Mouse (Mus musculus) heart, postnatal 36 days (tissue): Measurements from ENCODE around the gene Ifitm7. TPM values are rescaled to one million over a fixed set of nuclear protein-coding genes. Genes with fewer than 3 reads are reported as not detected.

ENCODE experiments used
- DNase-seq, 2 experiments: peaks; one replicate each; pipeline ENCODE4 v3.0.0; 2021 to 2022
- intact Hi-C: fragments of 180-260 bp; cut with DNase I; formaldehyde crosslinking; loops from one replicate; pipeline ENCODE4 v1.15.1; 2025
- total RNA-seq, 2 experiments: library from RNA; stranded (reverse); gene quantifications; 2 replicates each; pipeline ENCODE4 v1.2.3; 2021

Gene Ifitm7
- total RNA-seq, result not detected

GRCm38 (mm10) chr16:13986574-13987478 is at the start of gene Ifitm7, which contains the start of gene 2900011O08Rik:
TSS of gene Ifitm7 (minus strand) at chr16:13986888.
TSS of gene 2900011O08Rik (plus strand) at chr16:13986604.
- intact Hi-C loops, result no loop called here
- DNase-seq, result no peak

GRCm38 (mm10) chr16:14033076-14033475 is 46.4 kb upstream of the Ifitm7 start:
- intact Hi-C loops, result no loop called here

GRCm38 (mm10) chr16:14030650-14031049 is 44.0 kb upstream of the Ifitm7 start:
- no peak for DNase-seq
- intact Hi-C loops, result no loop called here

More at GRCm38 (mm10) chr16:14033076-14033475, 46.4 kb upstream of the Ifitm7 start:
- no peak for DNase-seq

- intact Hi-C loops, result no loop called here
- DNase-seq, result no peak
These were observed 43.2 kb upstream of the Ifitm7 start for GRCm38 (mm10) chr16:14029851-14030250.

GRCm38 (mm10) chr16:14029072-14029471 is 42.4 kb upstream of the Ifitm7 start:
- no peak for DNase-seq
- intact Hi-C loops, result no loop called here

- intact Hi-C loops, result no loop called here
- no peak for DNase-seq
These were observed 38.7 kb upstream of the Ifitm7 start for GRCm38 (mm10) chr16:14025091-14025990.

GRCm38 (mm10) chr16:14021166-14021822 is 34.6 kb upstream of the Ifitm7 start:
- DNase-seq, result no peak
- intact Hi-C loops, result no loop called here

- intact Hi-C loops, result no loop called here
- no peak for DNase-seq
These were observed 30.6 kb upstream of the Ifitm7 start for GRCm38 (mm10) chr16:14017306-14017705.

GRCm38 (mm10) chr16:14009966-14010365 is 23.3 kb upstream of the Ifitm7 start:
- no peak for DNase-seq
- intact Hi-C loops, result no loop called here

- intact Hi-C loops, result no loop called here
- DNase-seq, result no peak
These were observed 22.0 kb upstream of the Ifitm7 start for GRCm38 (mm10) chr16:14008708-14009107.

GRCm38 (mm10) chr16:14008081-14008480 is 21.4 kb upstream of the Ifitm7 start:
- intact Hi-C loops, result no loop called here
- no peak for DNase-seq

- DNase-seq, result no peak
- intact Hi-C loops, result no loop called here
These were observed 18.6 kb upstream of the Ifitm7 start for GRCm38 (mm10) chr16:14005266-14005665.

- no peak for DNase-seq
- intact Hi-C loops, result no loop called here
These were observed 18.0 kb upstream of the Ifitm7 start for GRCm38 (mm10) chr16:14004726-14005125.

GRCm38 (mm10) chr16:14004170-14004569 is 17.5 kb upstream of the Ifitm7 start:
- intact Hi-C loops, result no loop called here
- DNase-seq, result no peak

GRCm38 (mm10) chr16:14003386-14004130 is 16.9 kb upstream of the Ifitm7 start:
- DNase-seq, result no peak
- intact Hi-C loops, result no loop called here

- intact Hi-C loops, result no loop called here
- no peak for DNase-seq
These were observed 7.8 kb upstream of the Ifitm7 start for GRCm38 (mm10) chr16:13994502-13994901.

GRCm38 (mm10) chr16:13994076-13994475 is 7.4 kb upstream of the Ifitm7 start:
- DNase-seq, result no peak
- intact Hi-C loops, result no loop called here

GRCm38 (mm10) chr16:13992518-13993248 is 6.0 kb upstream of the Ifitm7 start:
- intact Hi-C loops, result no loop called here
- DNase-seq, result no peak

- no peak for DNase-seq
- intact Hi-C loops, result no loop called here
These were observed 503 bp downstream of the Ifitm7 start for GRCm38 (mm10) chr16:13986197-13986573.
